Mouse (Mus musculus) MEL (cell line): ENCODE measurements around the gene Srsf2. TPM values are rescaled to one million over a fixed set of nuclear protein-coding genes. Genes with fewer than 3 reads are reported as not detected.

ENCODE experiments used
- DNase-seq: peaks from one replicate; pipeline ENCODE4 v3.0.0; 2011; ENCODE audit warnings: low read depth, low spot score
- H3K27ac ChIP-seq: 2 replicates; pipeline ENCODE4 v1.5.1; 2012; ENCODE audit warnings: low read depth, mild to moderate bottlenecking, control low read depth, low read length, moderate library complexity; ENCODE audit not compliant: control insufficient read depth
- H3K27me3 ChIP-seq, 2 experiments: fragments of 150-350 bp in 1 of 2; sonication (generic) in 1 of 2; 2 replicates each; pipeline ENCODE4 v1.6.1; 2012; ENCODE audit warnings: low read length in 2 of 2, mild to moderate bottlenecking in 2 of 2, improper control_type of control experiment in 1 of 2, moderate library complexity in 1 of 2; ENCODE audit not compliant: insufficient read depth in 2 of 2, control insufficient read depth in 1 of 2
- H3K36me3 ChIP-seq, 2 experiments: 2 replicates each; pipeline ENCODE4 v1.6.1; 2012 to 2014; ENCODE audit warnings: low read length in 2 of 2, improper control_type of control experiment in 1 of 2, inconsistent platforms in 1 of 2, mild to moderate bottlenecking in 1 of 2; ENCODE audit not compliant: insufficient read depth in 2 of 2, control insufficient read depth in 1 of 2
- H3K4me1 ChIP-seq, 2 experiments: fragments of 150-350 bp in 1 of 2; sonication (generic) in 1 of 2; 2 replicates each; pipeline ENCODE4 v1.6.1; 2012; ENCODE audit warnings: low read length in 2 of 2, improper control_type of control experiment in 1 of 2, mild to moderate bottlenecking in 1 of 2; ENCODE audit not compliant: insufficient read depth in 2 of 2, control insufficient read depth in 1 of 2
- H3K4me3 ChIP-seq, 2 experiments: fragments of 150-350 bp in 1 of 2; sonication (generic) in 1 of 2; 2 replicates each; pipeline ENCODE4 v1.5.1; 2012; ENCODE audit warnings: low read depth in 2 of 2, low read length in 2 of 2, mild to moderate bottlenecking in 2 of 2, moderate library complexity in 2 of 2, control low read depth in 1 of 2, improper control_type of control experiment in 1 of 2; ENCODE audit not compliant: control insufficient read depth in 1 of 2, insufficient read depth in 1 of 2
- H3K79me2 ChIP-seq: 2 replicates; pipeline ENCODE4 v1.6.1; 2012; ENCODE audit warnings: mild to moderate bottlenecking, low read length, moderate library complexity; ENCODE audit not compliant: control insufficient read depth, poor library complexity, insufficient read depth
- H3K9ac ChIP-seq: 2 replicates; pipeline ENCODE4 v1.6.1; 2012; ENCODE audit warnings: low read depth, mild to moderate bottlenecking, control low read depth, low read length, moderate library complexity; ENCODE audit not compliant: control insufficient read depth, poor library complexity, severe bottlenecking
- H3K9me3 ChIP-seq: fragments of 150-350 bp; sonication (generic); replicated peaks from 2 replicates; pipeline ENCODE4 v1.6.1; 2012; ENCODE audit warnings: mild to moderate bottlenecking, low read length, improper control_type of control experiment, moderate library complexity; ENCODE audit not compliant: insufficient read depth
- CTCF ChIP-seq, 3 experiments: IDR thresholded peaks in 2 of 3; conservative IDR thresholded peaks in 1 of 3; 2 replicates each; pipeline ENCODE4 v1.5.1; 2011 to 2012; ENCODE audit warnings: low read length in 3 of 3, low read depth in 2 of 3, mild to moderate bottlenecking in 2 of 3, improper control_type of control experiment in 1 of 3, inconsistent platforms in 1 of 3, mixed read lengths in 1 of 3, moderate library complexity in 1 of 3; ENCODE audit not compliant: control insufficient read depth in 1 of 3, insufficient read depth in 1 of 3, poor library complexity in 1 of 3, severe bottlenecking in 1 of 3
- E2F4 ChIP-seq: IDR thresholded peaks from 2 replicates; pipeline ENCODE4 v1.6.1; 2011; ENCODE audit warnings: low read depth, low read length, improper control_type of control experiment, borderline replicate concordance
- ELF1 ChIP-seq: IDR thresholded peaks from 2 replicates; pipeline ENCODE4 v1.6.1; 2014; ENCODE audit warnings: low read depth, mild to moderate bottlenecking, inconsistent platforms, low read length, improper control_type of control experiment, moderate library complexity
- KAT2A ChIP-seq: conservative IDR thresholded peaks from 2 replicates; pipeline ENCODE4 v1.6.1; 2012; ENCODE audit warnings: low read depth, low read length, improper control_type of control experiment, inconsistent platforms
- MAFK ChIP-seq: IDR thresholded peaks from 2 replicates; pipeline ENCODE4 v1.6.1; 2011; ENCODE audit warnings: low read depth, mild to moderate bottlenecking, low read length, improper control_type of control experiment, borderline replicate concordance
- MAX ChIP-seq: IDR thresholded peaks from 2 replicates; pipeline ENCODE4 v1.6.1; 2011; ENCODE audit warnings: low read length, improper control_type of control experiment
- MEF2A ChIP-seq: IDR thresholded peaks from 2 replicates; pipeline ENCODE4 v1.6.1; 2014; ENCODE audit warnings: low read depth, mild to moderate bottlenecking, inconsistent platforms, low read length, improper control_type of control experiment; ENCODE audit not compliant: poor library complexity, insufficient replicate concordance, severe bottlenecking; ENCODE audit errors: extremely low read depth
- MYC ChIP-seq: IDR thresholded peaks from 2 replicates; pipeline ENCODE4 v1.6.1; 2011; ENCODE audit warnings: low read depth, mild to moderate bottlenecking, low read length, improper control_type of control experiment, moderate library complexity
- POLR2A ChIP-seq, 2 experiments: IDR thresholded peaks; 2 replicates each; pipeline ENCODE4 v1.6.1; 2011 to 2012; ENCODE audit warnings: low read length in 2 of 2, mild to moderate bottlenecking in 2 of 2, control low read depth in 1 of 2, improper control_type of control experiment in 1 of 2, low read depth in 1 of 2, moderate library complexity in 1 of 2; ENCODE audit not compliant: control insufficient read depth in 1 of 2, insufficient read depth in 1 of 2, poor library complexity in 1 of 2
- POLR2AphosphoS5 ChIP-seq: IDR thresholded peaks from 2 replicates; pipeline ENCODE4 v1.6.1; 2012; ENCODE audit warnings: low read depth, borderline replicate concordance, mild to moderate bottlenecking, inconsistent platforms, low read length, moderate library complexity, mixed read lengths
- RCOR1 ChIP-seq: IDR thresholded peaks from 2 replicates; pipeline ENCODE4 v1.6.1; 2012; ENCODE audit warnings: low read depth, mild to moderate bottlenecking, inconsistent platforms, low read length, improper control_type of control experiment
- SIN3A ChIP-seq: IDR thresholded peaks from 2 replicates; pipeline ENCODE4 v1.6.1; 2012; ENCODE audit warnings: low read length, improper control_type of control experiment, inconsistent platforms
- TAL1 ChIP-seq: IDR thresholded peaks from 2 replicates; pipeline ENCODE4 v1.6.1; 2012; ENCODE audit warnings: mild to moderate bottlenecking, inconsistent platforms, low read length, moderate library complexity, mixed read lengths
- TBP ChIP-seq: IDR thresholded peaks from 2 replicates; pipeline ENCODE4 v1.8.0; 2011; ENCODE audit warnings: low read depth, low read length, improper control_type of control experiment
- TCF12 ChIP-seq: IDR thresholded peaks from 2 replicates; pipeline ENCODE4 v1.6.1; 2014; ENCODE audit warnings: low read depth, mild to moderate bottlenecking, inconsistent platforms, low read length, improper control_type of control experiment, moderate library complexity
- UBTF ChIP-seq: IDR thresholded peaks from 2 replicates; pipeline ENCODE4 v1.6.1; 2012; ENCODE audit warnings: low read depth, mild to moderate bottlenecking, inconsistent platforms, low read length, improper control_type of control experiment, moderate library complexity, borderline replicate concordance; ENCODE audit not compliant: insufficient read depth
- USF1 ChIP-seq: IDR thresholded peaks from 2 replicates; pipeline ENCODE4 v1.6.1; 2014; ENCODE audit warnings: low read depth, mild to moderate bottlenecking, inconsistent platforms, low read length, improper control_type of control experiment, moderate library complexity
- USF2 ChIP-seq, 2 experiments: IDR thresholded peaks; 2 replicates each; pipeline ENCODE4 v1.6.1; 2011 to 2012; ENCODE audit warnings: improper control_type of control experiment in 2 of 2, low read length in 2 of 2, borderline replicate concordance in 1 of 2, inconsistent platforms in 1 of 2, low read depth in 1 of 2, mild to moderate bottlenecking in 1 of 2; ENCODE audit not compliant: insufficient read depth in 1 of 2
- ZKSCAN1 ChIP-seq: IDR thresholded peaks from 2 replicates; pipeline ENCODE4 v1.6.1; 2012; ENCODE audit warnings: low read depth, mild to moderate bottlenecking, inconsistent platforms, low read length, improper control_type of control experiment, moderate library complexity
- ZMIZ1 ChIP-seq: IDR thresholded peaks from 2 replicates; pipeline ENCODE4 v1.6.1; 2012; ENCODE audit warnings: low read depth, mild to moderate bottlenecking, inconsistent platforms, low read length, improper control_type of control experiment, moderate library complexity
- polyA plus RNA-seq, 2 experiments: library from polyadenylated mRNA; stranded (reverse) in 1 of 2; unstranded in 1 of 2; fragments of >175 nt in 1 of 2; fragments of >200 nt in 1 of 2; gene quantifications; 2 replicates each; pipeline versions ENCODE4 v1.2.1 to v1.2.4; 2012; ENCODE audit warnings: low replicate concordance in 2 of 2, low read depth in 1 of 2; ENCODE audit not compliant: insufficient read length in 2 of 2, insufficient read depth in 1 of 2, missing spikeins in 1 of 2
- total RNA-seq: library from RNA; depleted of rRNA; stranded (reverse); fragments of 300-350 nt; gene quantifications from 2 replicates; pipeline ENCODE4 v1.2.3, GENCODE M21; 2012

Srsf2 gene
- total and polyA plus RNA-seq, 3 experiments: 257 to 1,128 (median 453) TPM

GRCm38 (mm10) chr11:116868129-116868528 lies 15.2 kb upstream of the Srsf2 start (continued):
- TF ChIP-seq MYC (no peak), UBTF (no peak), RCOR1 (no peak), MEF2A (no peak), POLR2A (IDR thresholded peaks at IDR 0.05; ENCODE audit: control insufficient read depth in 1 of 2, insufficient read depth in 1 of 2, low read depth in 1 of 2, low read length in 2 of 2, poor library complexity in 1 of 2) (no peak), ZKSCAN1 (no peak), KAT2A (no peak), CTCF (IDR thresholded peaks at IDR 0.05 in 2 of 3, conservative IDR thresholded peaks at IDR 0.05 in 1 of 3; ENCODE audit: control insufficient read depth in 1 of 3, insufficient read depth in 1 of 3, low read depth in 2 of 3, low read length in 3 of 3, poor library complexity in 1 of 3, severe bottlenecking in 1 of 3) (no peak), MAX (no peak), TBP (no peak), TAL1 (no peak), USF2 (IDR thresholded peaks at IDR 0.05; ENCODE audit: borderline replicate concordance in 1 of 2, insufficient read depth in 1 of 2, low read depth in 1 of 2, low read length in 2 of 2) (peak in 1 of 2 experiments; percentile 86; a peak in 2 of 4 replicates), ZMIZ1 (no peak), MAFK (no peak), ELF1 (0 out of 2 replicates have a peak, but pooled peaks have one; percentile 22), E2F4 (no peak), SIN3A (no peak; the same call in 1 of the 2 replicates)

- H3K9ac ChIP-seq: no peak overlapping the region
- no peaks in the 10 kb centered on the region for H3K4me1 ChIP-seq
- DNase-seq: no peak
- H3K9me3 ChIP-seq: no peaks in the 10 kb centered on the region
- no peaks in the 10 kb centered on the region for H3K27me3 ChIP-seq
- no peak overlapping the region for H3K4me3 ChIP-seq
- TF ChIP-seq ELF1: no peak
- no peak overlapping the region for H3K27ac ChIP-seq
- no peaks in the 10 kb centered on the region for H3K79me2 ChIP-seq
- no peaks in the 10 kb centered on the region for H3K36me3 ChIP-seq
These were observed 13.2 kb upstream of the Srsf2 start for GRCm38 (mm10) chr11:116865945-116866585.

DNA sequence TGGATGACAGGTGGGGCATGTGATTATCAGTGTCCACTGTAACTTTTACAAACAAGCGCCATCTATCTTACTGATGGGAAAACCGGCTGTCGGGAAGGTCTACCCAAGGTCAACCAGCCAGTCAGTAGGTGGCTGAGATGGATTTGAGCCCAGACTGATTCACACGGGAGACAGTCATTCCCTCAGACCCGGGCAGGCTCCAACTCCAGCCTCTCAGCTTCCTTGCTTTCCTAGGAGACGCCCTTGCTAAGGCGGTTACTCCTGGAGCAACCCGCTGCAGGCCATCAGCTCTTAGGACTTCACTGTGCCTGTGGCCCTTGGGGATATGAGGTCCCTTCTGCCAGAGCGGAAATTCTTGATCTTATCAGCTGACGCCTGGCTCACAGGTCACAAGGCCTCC lies 11.6 kb upstream of the Srsf2 start:
- H3K36me3 ChIP-seq: no peaks in the 10 kb centered on the region
- H3K27ac ChIP-seq: no peak overlapping the region
- no peaks in the 10 kb centered on the region for H3K27me3 ChIP-seq
- H3K4me3 ChIP-seq: no peak overlapping the region
- no peak overlapping the region for H3K9ac ChIP-seq
- H3K9me3 ChIP-seq: no peaks in the 10 kb centered on the region
- H3K4me1 ChIP-seq: no peaks in the 10 kb centered on the region
- no peak for DNase-seq
- H3K79me2 ChIP-seq: no peaks in the 10 kb centered on the region
- no peak for TF ChIP-seq USF1
- TF ChIP-seq POLR2AphosphoS5: no peak
- no peak for TF ChIP-seq TCF12
- TF ChIP-seq RCOR1: no peak
- TF ChIP-seq USF2 (IDR thresholded peaks at IDR 0.05; ENCODE audit: borderline replicate concordance in 1 of 2, insufficient read depth in 1 of 2, low read depth in 1 of 2, low read length in 2 of 2): no peak
- no peak for TF ChIP-seq MAFK
- TF ChIP-seq E2F4: no peak
